Comparison of ENCODE assay signal across 11 mouse cellular contexts in genomic region chr3:135718323-135719178, GRCm38 (mm10). TPM values are rescaled to one million over a fixed set of nuclear protein-coding genes. Genes with fewer than 3 reads are reported as not detected.
DNase-seq lines count a peak whose midpoint lies in the region; ATAC-seq and TF ChIP-seq lines count a peak whose summit lies in the region.
"Had no signal": no experiment of that assay in that cellular context is flagged by ENCODE, and none has a peak within 500 bp of the region (broad histone marks: within the 10 kb centered on the region; RNA-seq: fewer than 3 reads in every experiment).

No protein-coding gene starts in this region.

- peak; percentile 84 for ATAC-seq in activated CD4-positive, CD25-positive, alpha-beta regulatory T cell, adult 4 months
- ATAC-seq in intestine, postnatal 0 days, result 0 out of 2 replicates have a peak, but pooled peaks have one; percentile 25
- peak; percentile 45; the same call in 1 of the 2 replicates for ATAC-seq in neutrophil, adult 5-6 weeks (ENCODE audit: extremely low read depth, insufficient number of reproducible peaks, low FRiP score, poor library complexity, severe bottlenecking)

- no peak for TF ChIP-seq CTCF in lung, adult 2 months (IDR thresholded peaks at IDR 0.05; ENCODE audit: insufficient read depth, low read length)
- TF ChIP-seq CTCF in intestine, postnatal 0 days (IDR thresholded peaks at IDR 0.05; ENCODE audit: low read depth), result no peak

- DNase-seq in lung, postnatal 36 days, result peak; percentile 15
- no peak for DNase-seq in lung, adult 2 months
- no peak for DNase-seq in spleen, postnatal 4 days (ENCODE audit: low spot score in 2 of 2)
- no peak for DNase-seq in adrenal gland, adult 8-10 months
- DNase-seq in kidney, adult 8-10 months, result no peak

- no peak overlapping the region for H3K9ac ChIP-seq in intestine, postnatal 0 days (ENCODE audit: low read depth, low read length)
- H3K9ac ChIP-seq: hindbrain, embryonic 13.5 days; limb, embryonic 12.5 days; stomach, embryonic 15.5 days had no signal

- peak overlapping the region; percentile 37 for H3K4me2 ChIP-seq in intestine, postnatal 0 days (replicated peaks; ENCODE audit: low read depth)
- H3K4me2 ChIP-seq: hindbrain, embryonic 13.5 days; limb, embryonic 12.5 days; stomach, embryonic 15.5 days had no signal

- H3K4me1 ChIP-seq in lung, adult 2 months (ENCODE audit: control insufficient read depth, insufficient read depth, low read length), result peaks cover 3% of the 10 kb centered on the region; the same call in 1 of the 2 replicates
- H3K4me1 ChIP-seq in intestine, postnatal 0 days (replicated peaks; ENCODE audit: control insufficient read depth, insufficient read depth, low read length), result no peaks in the 10 kb centered on the region
- H3K4me1 ChIP-seq: hindbrain, embryonic 13.5 days; limb, embryonic 12.5 days; stomach, embryonic 15.5 days had no signal

- H3K9me3 ChIP-seq in intestine, postnatal 0 days (ENCODE audit: control insufficient read depth), result no peaks in the 10 kb centered on the region
- H3K9me3 ChIP-seq: hindbrain, embryonic 13.5 days; limb, embryonic 12.5 days; stomach, embryonic 15.5 days had no signal

- H3K27ac ChIP-seq in intestine, postnatal 0 days (ENCODE audit: low read depth, low read length), result no peak overlapping the region
- H3K27ac ChIP-seq: hindbrain, embryonic 13.5 days; limb, embryonic 12.5 days; stomach, embryonic 15.5 days had no signal

- no peaks in the 10 kb centered on the region for H3K36me3 ChIP-seq in intestine, postnatal 0 days (ENCODE audit: control insufficient read depth, insufficient read depth)
- H3K36me3 ChIP-seq: hindbrain, embryonic 13.5 days; limb, embryonic 12.5 days; stomach, embryonic 15.5 days had no signal

- 24% methylated on average over 6 of the region's 6 CpGs for WGBS in lung, adult 2 months
- WGBS in intestine, postnatal 0 days, result 37% methylated on average over 6 of the region's 6 CpGs

- no peak for TF ChIP-seq POLR2A in lung, adult 2 months (IDR thresholded peaks at IDR 0.05; ENCODE audit: borderline replicate concordance, extremely low read depth, low read depth, low read length)

- no peaks in the 10 kb centered on the region for H3K27me3 ChIP-seq in intestine, postnatal 0 days (replicated peaks; ENCODE audit: control insufficient read depth, insufficient read depth, low read length)
- H3K27me3 ChIP-seq: hindbrain, embryonic 13.5 days; limb, embryonic 12.5 days; stomach, embryonic 15.5 days had no signal

- no peak overlapping the region for H3K4me3 ChIP-seq in lung, adult 2 months (replicated peaks; ENCODE audit: extremely low read depth, low read depth, low read length)
- H3K4me3 ChIP-seq in intestine, postnatal 0 days (ENCODE audit: low read depth, low read length), result no peak overlapping the region
- H3K4me3 ChIP-seq: hindbrain, embryonic 13.5 days; limb, embryonic 12.5 days; stomach, embryonic 15.5 days had no signal

RNA-seq across cellular contexts. Expression of gene Nfkb1, which starts 27.2 kb away (rescaled TPM):
- polyA plus RNA-seq in lung, adult 2 months (2012; rRNA removed), result 114 and 126 TPM in 2 replicates
- 100 to 1,000 TPM in 1 of 2 experiments, 10 to 100 TPM in 1; 96.6 to 101 TPM for polyA plus RNA-seq in activated CD4-positive, CD25-positive, alpha-beta regulatory T cell, adult 4 months (2017; shearing (Covaris generic))
- polyA plus RNA-seq in intestine, postnatal 0 days (2015; fragmentation: Nextera tagmentation; extraction: Ambion mirVana), result 15.2 and 16.7 TPM in 2 replicates
- 200 and 216 TPM in 2 replicates for total RNA-seq in neutrophil, adult 5-6 weeks (2017)
- total RNA-seq in adrenal gland, adult 8-10 months (2022), result 10 to 100 TPM; 55.7 to 60.5 (median 58.6) TPM

Comparison
In these comparisons a context has a peak if more than half of its experiments do, and no peak if none do; other contexts are left out.
1. ATAC-seq: peak in every context shown above with its lines; median percentile 84 in activated CD4-positive, CD25-positive, alpha-beta regulatory T cell, adult 4 months; 45 in neutrophil, adult 5-6 weeks; 25 in intestine, postnatal 0 days.